Mouse (Mus musculus): ENCODE data around the gene Gde1.

Gene Gde1

GRCm38 (mm10) chr7:118705101-118705961 lies at the start of gene Gde1:
Gde1 (minus strand) TSS chr7:118705778.
- peak; percentile 93 for DNase-seq (ENCODE audit: low spot score)

- no peak for DNase-seq (ENCODE audit: low spot score)
Measured at GRCm38 (mm10) chr7:118751625-118752024, 46.0 kb upstream of the Gde1 start.

GRCm38 (mm10) chr7:118749706-118750105 lies 44.1 kb upstream of the Gde1 start:
- DNase-seq (ENCODE audit: low spot score) = no peak

GRCm38 (mm10) chr7:118747891-118748672 lies 42.5 kb upstream of the Gde1 start:
- DNase-seq (ENCODE audit: low spot score) = no peak

GRCm38 (mm10) chr7:118744766-118745165 lies 39.2 kb upstream of the Gde1 start:
- no peak for DNase-seq (ENCODE audit: low spot score)

GRCm38 (mm10) chr7:118742278-118742677 lies 36.7 kb upstream of the Gde1 start:
- no peak for DNase-seq (ENCODE audit: low spot score)

GRCm38 (mm10) chr7:118740532-118741338 lies 35.2 kb upstream of the Gde1 start:
- DNase-seq (ENCODE audit: low spot score) = peak; percentile 99

- DNase-seq (ENCODE audit: low spot score) = peak; percentile 89
Measured at GRCm38 (mm10) chr7:118739975-118740531, 34.5 kb upstream of the Gde1 start, which contains the start of gene Vps35l. Vps35l (plus strand) TSS chr7:118740226.

GRCm38 (mm10) chr7:118738730-118739129 lies 33.2 kb upstream of the Gde1 start:
- no peak for DNase-seq (ENCODE audit: low spot score)

- DNase-seq (ENCODE audit: low spot score) = no peak
Measured at GRCm38 (mm10) chr7:118733225-118733624, 27.6 kb upstream of the Gde1 start.

GRCm38 (mm10) chr7:118731781-118732180 lies 26.2 kb upstream of the Gde1 start:
- DNase-seq (ENCODE audit: low spot score) = no peak

GRCm38 (mm10) chr7:118728846-118729587 lies 23.4 kb upstream of the Gde1 start:
- DNase-seq (ENCODE audit: low spot score) = no peak

- DNase-seq (ENCODE audit: low spot score) = no peak
Measured at GRCm38 (mm10) chr7:118725459-118725858, 19.9 kb upstream of the Gde1 start.

- DNase-seq (ENCODE audit: low spot score) = no peak
Measured at GRCm38 (mm10) chr7:118723927-118724326, 18.3 kb upstream of the Gde1 start.

- DNase-seq (ENCODE audit: low spot score) = no peak
Measured at GRCm38 (mm10) chr7:118718066-118718465, 12.5 kb upstream of the Gde1 start.

- no peak for DNase-seq (ENCODE audit: low spot score)
Measured at GRCm38 (mm10) chr7:118714873-118715272, 9.3 kb upstream of the Gde1 start.

- DNase-seq (ENCODE audit: low spot score) = peak; percentile 97
Measured at GRCm38 (mm10) chr7:118712228-118713173, 6.9 kb upstream of the Gde1 start, which contains the start of gene Ccp110. Ccp110 (plus strand) TSS chr7:118712552.

- DNase-seq (ENCODE audit: low spot score) = no peak
Measured at GRCm38 (mm10) chr7:118710776-118711175, 5.2 kb upstream of the Gde1 start.

GRCm38 (mm10) chr7:118708002-118708401 lies 2.4 kb upstream of the Gde1 start:
- no peak for DNase-seq (ENCODE audit: low spot score)

GRCm38 (mm10) chr7:118707216-118707615 lies 1.6 kb upstream of the Gde1 start:
- DNase-seq (ENCODE audit: low spot score) = no peak
